ENCODE assay signal across 8 mouse cellular contexts in the genomic region with DNA sequence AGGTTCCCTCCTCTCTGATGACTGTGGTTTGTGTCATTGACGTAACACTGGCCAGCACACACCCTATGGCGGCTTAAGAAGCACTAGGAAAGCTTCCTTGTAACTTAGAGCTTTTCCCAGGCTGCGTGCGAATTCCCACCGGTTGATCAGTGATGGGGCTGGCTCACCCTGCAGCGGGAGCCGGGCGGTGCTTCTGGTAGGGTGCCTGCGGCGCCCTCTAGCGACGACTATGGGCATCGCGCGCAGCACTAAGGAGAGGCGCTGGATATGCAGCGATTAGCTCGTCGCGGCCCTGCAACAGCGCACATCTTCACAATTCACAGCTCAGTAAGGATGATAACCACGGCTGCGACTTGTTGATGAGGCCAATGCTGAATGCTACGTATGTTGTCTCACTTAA. TPM values are rescaled to one million over a fixed set of nuclear protein-coding genes. Genes with fewer than 3 reads are reported as not detected.
A peak's percentile ranks its signal among the peaks of the same experiment; 100 is the strongest.
DNase-seq lines count a peak whose midpoint lies in the region; ATAC-seq lines count a peak whose summit lies in the region.

No protein-coding gene starts in this region.

- ATAC-seq in hindbrain, embryonic 15.5 days (ENCODE audit: low FRiP score, low read depth): peak; percentile 77
- no peak for ATAC-seq in inflammation-experienced regulatory T-cells, adult 6 months

- H3K4me3 ChIP-seq in hindbrain, embryonic 15.5 days: 0 out of 2 replicates have a peak overlapping the region, but pooled peaks have one; percentile 3

- H3K4me1 ChIP-seq in hindbrain, embryonic 15.5 days (replicated peaks): peaks cover 18% of the 10 kb centered on the region

- H3K9ac ChIP-seq in hindbrain, embryonic 15.5 days: no peak overlapping the region

- H3K27me3 ChIP-seq in hindbrain, embryonic 15.5 days: no peaks in the 10 kb centered on the region

- H3K27ac ChIP-seq in hindbrain, embryonic 15.5 days (replicated peaks): no peak overlapping the region

- under 1% methylated on average over 24 of the region's 24 CpGs for WGBS in hindbrain, embryonic 15.5 days

- no peaks in the 10 kb centered on the region for H3K36me3 ChIP-seq in hindbrain, embryonic 15.5 days

- peak; percentile 41 for DNase-seq in adrenal gland, adult 8-10 months
- peak; percentile 95 to 96 for DNase-seq in cerebellum, postnatal 10 days
- peak; percentile 76 to 95 for DNase-seq in frontal cortex, adult 2 months (ENCODE audit: extremely low spot score in 1 of 2, low spot score in 1 of 2)
- peak; percentile 89 to 91 for DNase-seq in layer of hippocampus, postnatal 14 days (ENCODE audit: low spot score in 2 of 2)
- peak; percentile 83 for DNase-seq in lung, postnatal 36 days
- peak; percentile 92 for DNase-seq in right cerebral cortex, postnatal 14 days

- H3K9me3 ChIP-seq in hindbrain, embryonic 15.5 days: no peaks in the 10 kb centered on the region

- H3K4me2 ChIP-seq in hindbrain, embryonic 15.5 days: peak overlapping the region; percentile 47

RNA-seq across cellular contexts. Expression of a gene that starts 3.4 kb away (rescaled TPM):
- total RNA-seq in adrenal gland, adult 8-10 months (2022): 10 to 100 TPM; 14.8 to 23.5 (median 18.8) TPM
- 66.4 and 69.8 TPM in 2 replicates for polyA plus RNA-seq in frontal cortex, adult 2 months (2012; rRNA removed)
- 20.6 and 21.1 TPM in 2 replicates for polyA plus RNA-seq in hindbrain, embryonic 15.5 days (2015; fragmentation: Nextera tagmentation; extraction: Ambion mirVana)
- total RNA-seq in layer of hippocampus, postnatal 14 days (2021): 10 to 100 TPM; 67.8 to 73.2 TPM
- not detected for polyA plus RNA-seq in inflammation-experienced regulatory T-cells, adult 6 months (2017; shearing (Covaris generic))

RNA-seq across cellular contexts. Expression of a gene that starts 43.1 kb away (rescaled TPM):
- total RNA-seq in adrenal gland, adult 8-10 months (2022): not detected
- not detected in 2 replicates for polyA plus RNA-seq in frontal cortex, adult 2 months (2012; rRNA removed)
- not detected in 2 replicates for polyA plus RNA-seq in hindbrain, embryonic 15.5 days (2015; fragmentation: Nextera tagmentation; extraction: Ambion mirVana)
- not detected for total RNA-seq in layer of hippocampus, postnatal 14 days (2021)
- polyA plus RNA-seq in inflammation-experienced regulatory T-cells, adult 6 months (2017; shearing (Covaris generic)): not detected

Comparison
In these comparisons a context has a peak if more than half of its experiments do, and no peak if none do; other contexts are left out.
1. DNase-seq: peak in every context shown above with its lines; median percentile 96 in cerebellum, postnatal 10 days; 92 in right cerebral cortex, postnatal 14 days; 90 in layer of hippocampus, postnatal 14 days; 86 in frontal cortex, adult 2 months; 83 in lung, postnatal 36 days; 41 in adrenal gland, adult 8-10 months.
2. RNA of a gene that starts 3.4 kb away (polyA plus RNA-seq): 66.4 to 69.8 TPM in frontal cortex, adult 2 months and 20.6 to 21.1 TPM in hindbrain, embryonic 15.5 days; not detected in inflammation-experienced regulatory T-cells, adult 6 months; every median in the first group is over 10 times any median in the second.